Mouse (Mus musculus) cortical plate, adult 2 months (tissue): ENCODE data around the gene Aldh2. TPM values are rescaled to one million over a fixed set of nuclear protein-coding genes. Genes with fewer than 3 reads are reported as not detected.
"Not testable (repeated sequence)": the region's sequence is repeated elsewhere in the genome, so short reads cannot be mapped to it uniquely, and the experiment has no call there.

Experiments
- H3K27ac ChIP-seq: fragments of 200-500 bp; 2 replicates; pipeline ENCODE4 v1.5.1; 2012; ENCODE audit warnings: low read length, control low read depth, inconsistent platforms; ENCODE audit not compliant: insufficient read depth
- H3K4me1 ChIP-seq: fragments of 200-500 bp; 2 replicates; pipeline ENCODE4 v1.6.1; 2011; ENCODE audit warnings: low read length; ENCODE audit not compliant: control insufficient read depth, insufficient read depth
- H3K4me3 ChIP-seq: fragments of 200-500 bp; 2 replicates; pipeline ENCODE4 v1.5.1; 2011; ENCODE audit warnings: mild to moderate bottlenecking, low read length, control low read depth; ENCODE audit not compliant: insufficient read depth
- CTCF ChIP-seq: fragments of 200-500 bp; IDR thresholded peaks from 2 replicates; pipeline ENCODE4 v1.5.1; 2011; ENCODE audit warnings: mild to moderate bottlenecking, control low read depth, low read length; ENCODE audit not compliant: insufficient read depth; ENCODE audit errors: extremely low read depth
- POLR2A ChIP-seq: fragments of 200-500 bp; IDR thresholded peaks from 2 replicates; pipeline ENCODE4 v1.6.1; 2011; ENCODE audit warnings: mild to moderate bottlenecking, low read length, control low read depth; ENCODE audit not compliant: insufficient read depth; ENCODE audit errors: extremely low read depth
- polyA plus RNA-seq: library from polyadenylated mRNA; depleted of rRNA; stranded (reverse); fragments of >200 nt; gene quantifications from 2 replicates; pipeline ENCODE4 v1.2.3, GENCODE M21; 2012

Aldh2 gene
- polyA plus RNA-seq, 1 experiment, result 198 TPM

GRCm38 (mm10) chr5:121612036-121612435, 18.4 kb upstream of the Aldh2 start:
- TF ChIP-seq POLR2A (no peak), CTCF (no peak)

GRCm38 (mm10) chr5:121609556-121610135, 16.0 kb upstream of the Aldh2 start:
- not testable (repeated sequence) for H3K4me3 ChIP-seq, H3K4me1 ChIP-seq, H3K27ac ChIP-seq

More at GRCm38 (mm10) chr5:121612036-121612435, 18.4 kb upstream of the Aldh2 start:
- Histone ChIP-seq H3K27ac (no peak overlapping the region), H3K4me3 (no peak overlapping the region), H3K4me1 (no peaks in the 10 kb centered on the region)

GRCm38 (mm10) chr5:121606151-121606550, 12.5 kb upstream of the Aldh2 start:
- H3K4me3 ChIP-seq, result no peak overlapping the region
- no peak overlapping the region for H3K27ac ChIP-seq
- no peak for TF ChIP-seq POLR2A
- TF ChIP-seq CTCF, result peak; percentile 77
- H3K4me1 ChIP-seq, result no peaks in the 10 kb centered on the region

- H3K27ac ChIP-seq, H3K4me1 ChIP-seq, H3K4me3 ChIP-seq: not testable (repeated sequence)
Observed at GRCm38 (mm10) chr5:121603815-121604214, 10.2 kb upstream of the Aldh2 start.

GRCm38 (mm10) chr5:121601547-121602299, 8.1 kb upstream of the Aldh2 start:
- Histone ChIP-seq H3K4me1 (no peaks in the 10 kb centered on the region), H3K4me3 (no peak overlapping the region), H3K27ac (no peak overlapping the region)
- TF ChIP-seq CTCF (peak; percentile 99), POLR2A (no peak)

GRCm38 (mm10) chr5:121598871-121599610, 5.4 kb upstream of the Aldh2 start:
- Histone ChIP-seq H3K4me3 (no peak overlapping the region), H3K27ac (no peak overlapping the region), H3K4me1 (no peaks in the 10 kb centered on the region)
- TF ChIP-seq CTCF (no peak), POLR2A (no peak)

GRCm38 (mm10) chr5:121597991-121598537, 4.4 kb upstream of the Aldh2 start:
- no peaks in the 10 kb centered on the region for H3K4me1 ChIP-seq
- no peak overlapping the region for H3K27ac ChIP-seq
- no peak overlapping the region for H3K4me3 ChIP-seq
- no peak for TF ChIP-seq CTCF
- TF ChIP-seq POLR2A, result no peak

GRCm38 (mm10) chr5:121597332-121597731, 3.7 kb upstream of the Aldh2 start:
- TF ChIP-seq POLR2A (no peak), CTCF (no peak)
- Histone ChIP-seq H3K4me3 (no peak overlapping the region), H3K27ac (no peak overlapping the region), H3K4me1 (no peaks in the 10 kb centered on the region)

- TF ChIP-seq POLR2A, result no peak
- TF ChIP-seq CTCF, result no peak
- Histone ChIP-seq H3K27ac (no peak overlapping the region), H3K4me1 (0 out of 2 replicates have a peak, but pooled peaks cover 2% of the 10 kb centered on the region), H3K4me3 (no peak overlapping the region)
Observed at GRCm38 (mm10) chr5:121596226-121596625, 2.6 kb upstream of the Aldh2 start.

- no peak overlapping the region for H3K4me3 ChIP-seq
- H3K4me1 ChIP-seq, result 0 out of 2 replicates have a peak, but pooled peaks cover 2% of the 10 kb centered on the region
- H3K27ac ChIP-seq, result no peak overlapping the region
- TF ChIP-seq CTCF (no peak), POLR2A (no peak)
Observed at GRCm38 (mm10) chr5:121595758-121596157, 2.1 kb upstream of the Aldh2 start.
